Mouse (Mus musculus) kidney, adult 2 months (tissue): Measurements from ENCODE around the gene Ctdnep1.

Experiments
- CTCF ChIP-seq: fragments of 200-500 bp; conservative IDR thresholded peaks from 2 replicates; pipeline ENCODE4 v1.5.1; 2011; ENCODE audit warnings: low read depth, mild to moderate bottlenecking, control low read depth, low read length, moderate library complexity, mixed read lengths; ENCODE audit not compliant: insufficient read depth, insufficient read length
- POLR2A ChIP-seq: fragments of 200-500 bp; IDR thresholded peaks from one replicate; pipeline ENCODE4 v1.6.1; 2011; ENCODE audit warnings: low read depth, low read length, control low read depth

GRCm38 (mm10) chr11:70013408-70013807 is 32.5 kb downstream of the Ctdnep1 start:
- no peak for TF ChIP-seq CTCF
- no peak for TF ChIP-seq POLR2A
